Mouse (Mus musculus) intestine, postnatal 0 days (tissue): ENCODE data around the gene Bglap2. TPM values are rescaled to one million over a fixed set of nuclear protein-coding genes. Genes with fewer than 3 reads are reported as not detected.
A peak's percentile ranks its signal among the peaks of the same experiment; 100 is the strongest.
"Not testable (repeated sequence)": the region's sequence is repeated elsewhere in the genome, so short reads cannot be mapped to it uniquely, and the experiment has no call there.

Experiments
- ATAC-seq: fragments of 200-750 bp; cut with Nextera tagmentation; 2 replicates; pipeline ENCODE4 v1.8.0; 2017; ENCODE audit warnings: mild to moderate bottlenecking, moderate TSS enrichment, moderate library complexity
- H3K27ac ChIP-seq: fragments of 300-500 bp; sonication (generic); 2 replicates; pipeline ENCODE4 v1.5.1; 2014; ENCODE audit warnings: mild to moderate bottlenecking, low read depth, low read length, moderate library complexity
- H3K27me3 ChIP-seq: fragments of 300-500 bp; sonication (generic); replicated peaks from 2 replicates; pipeline ENCODE4 v1.6.1; 2014; ENCODE audit warnings: low read length, mixed read lengths; ENCODE audit not compliant: control insufficient read depth, insufficient read depth
- H3K36me3 ChIP-seq: fragments of 300-500 bp; sonication (generic); 2 replicates; pipeline ENCODE4 v1.6.1; 2014; ENCODE audit warnings: mild to moderate bottlenecking, moderate library complexity; ENCODE audit not compliant: control insufficient read depth, insufficient read depth
- H3K4me1 ChIP-seq: fragments of 300-500 bp; sonication (generic); replicated peaks from 2 replicates; pipeline ENCODE4 v1.6.1; 2014; ENCODE audit warnings: antibody characterized with exemption, low read length, mixed read lengths; ENCODE audit not compliant: control insufficient read depth, insufficient read depth
- H3K4me2 ChIP-seq: fragments of 300-500 bp; sonication (generic); replicated peaks from 2 replicates; pipeline ENCODE4 v1.6.1; 2014; ENCODE audit warnings: low read depth, mild to moderate bottlenecking, moderate library complexity
- H3K4me3 ChIP-seq: fragments of 300-500 bp; sonication (generic); 2 replicates; pipeline ENCODE4 v1.5.1; 2014; ENCODE audit warnings: low read depth, low read length
- H3K9ac ChIP-seq: fragments of 300-500 bp; sonication (generic); 2 replicates; pipeline ENCODE4 v1.6.1; 2014; ENCODE audit warnings: mild to moderate bottlenecking, low read depth, low read length
- H3K9me3 ChIP-seq: fragments of 300-500 bp; sonication (generic); 2 replicates; pipeline ENCODE4 v1.6.1; 2016; ENCODE audit warnings: mixed run types; ENCODE audit not compliant: control insufficient read depth
- CTCF ChIP-seq: sonication (generic); IDR thresholded peaks from 2 replicates; pipeline ENCODE4 v1.5.1; 2016; ENCODE audit warnings: low read depth, mild to moderate bottlenecking, control low read depth, antibody characterized with exemption, moderate library complexity
- WGBS: fragments of 180-500 bp; shearing (Covaris S2); extraction: QIAGEN DNeasy Blood & Tissue Kit; methylation state at CpG from one replicate; pipeline ENCODE4 v1.1.7; 2014; 5-methylcytosine and 5-hydroxymethylcytosine counted together
- polyA plus RNA-seq: library from polyadenylated mRNA; unstranded; fragments of >200 nt; fragmentation: Nextera tagmentation; extraction: Ambion mirVana; gene quantifications from 2 replicates; pipeline ENCODE4 v1.2.1, GENCODE M21; 2015

The Bglap2 gene
- polyA plus RNA-seq, 1 experiment from 2014 or later, result not detected

DNA sequence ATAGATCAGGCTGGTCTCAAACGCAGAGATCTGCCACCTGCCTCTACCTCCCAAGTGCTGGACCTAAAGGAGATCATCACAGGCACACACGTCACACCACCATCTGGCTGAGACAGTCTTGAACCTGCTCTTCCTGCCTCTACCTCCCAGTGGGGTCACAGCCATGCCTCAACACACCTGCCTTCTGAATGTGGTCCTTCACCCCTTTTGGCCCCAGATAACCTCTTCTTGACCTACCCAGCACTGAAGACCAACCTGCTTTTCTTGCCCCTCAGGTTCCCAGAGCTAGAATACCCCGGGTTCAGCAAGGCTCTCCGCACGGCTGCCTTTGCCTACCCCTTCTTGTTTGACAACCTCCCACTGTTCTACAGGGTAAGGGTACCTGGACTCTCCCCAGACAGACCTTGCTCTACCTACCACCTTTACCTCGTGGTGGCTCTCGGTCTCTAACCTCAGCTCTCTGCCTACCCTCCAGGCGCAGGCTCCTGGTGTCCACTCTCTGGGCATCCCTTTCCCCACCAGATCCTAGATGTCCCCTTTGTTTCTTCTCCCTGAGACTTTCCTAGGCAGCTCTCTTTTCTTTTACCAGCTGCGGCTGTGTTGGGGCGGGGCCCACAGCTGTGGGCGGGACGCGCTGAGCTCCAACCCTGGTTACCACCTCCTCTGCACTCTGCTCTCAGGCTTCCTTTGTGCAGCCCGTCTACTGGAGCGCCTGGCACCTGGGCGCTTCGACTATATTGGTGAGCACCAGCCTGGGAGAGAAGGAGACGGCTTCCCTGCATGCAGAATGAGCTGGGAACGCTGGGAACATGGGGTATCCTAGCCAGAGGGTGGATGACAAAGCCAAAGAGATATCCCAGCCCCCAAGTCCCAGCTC is 2.5 kb downstream of the Bglap2 start:
- H3K27me3 ChIP-seq, H3K4me1 ChIP-seq, H3K27ac ChIP-seq, H3K36me3 ChIP-seq, H3K4me3 ChIP-seq, H3K9ac ChIP-seq, H3K9me3 ChIP-seq: not testable (repeated sequence)
- WGBS, result 10% methylated on average over 16 of the region's 19 CpGs
- H3K4me2 ChIP-seq, result peak overlapping the region; percentile 44
- peak; percentile 77 for ATAC-seq

DNA sequence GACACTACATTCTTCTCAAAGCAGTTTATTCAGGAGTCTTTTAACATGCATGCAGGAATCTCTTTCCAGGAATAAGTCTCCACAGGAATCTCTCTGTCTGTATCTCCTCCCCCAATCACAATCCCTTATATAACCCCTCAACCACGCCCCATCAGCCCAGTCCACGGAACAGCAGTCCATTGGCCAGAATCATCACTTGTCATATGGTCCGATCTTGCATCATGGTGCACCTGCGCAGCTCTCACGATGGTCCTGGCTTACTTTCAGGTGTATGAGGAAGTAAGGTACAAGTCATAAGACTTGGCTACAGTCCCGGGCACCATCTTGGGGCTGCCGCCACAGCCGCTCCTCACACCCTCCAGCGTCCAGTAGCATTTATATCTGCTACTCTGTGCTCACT is 5.9 kb downstream of the Bglap2 start, which contains the start of gene Bglap3:
TSS of gene Bglap3 (minus strand) at position 101 of the 400 bp plus-strand sequence.
- not testable (repeated sequence) for H3K27me3 ChIP-seq, H3K4me2 ChIP-seq, H3K4me3 ChIP-seq, H3K4me1 ChIP-seq, H3K9me3 ChIP-seq, ATAC-seq, H3K9ac ChIP-seq, H3K36me3 ChIP-seq, H3K27ac ChIP-seq
- 88% methylated on average over 9 of the region's 9 CpGs for whole genome bisulfite sequencing

DNA sequence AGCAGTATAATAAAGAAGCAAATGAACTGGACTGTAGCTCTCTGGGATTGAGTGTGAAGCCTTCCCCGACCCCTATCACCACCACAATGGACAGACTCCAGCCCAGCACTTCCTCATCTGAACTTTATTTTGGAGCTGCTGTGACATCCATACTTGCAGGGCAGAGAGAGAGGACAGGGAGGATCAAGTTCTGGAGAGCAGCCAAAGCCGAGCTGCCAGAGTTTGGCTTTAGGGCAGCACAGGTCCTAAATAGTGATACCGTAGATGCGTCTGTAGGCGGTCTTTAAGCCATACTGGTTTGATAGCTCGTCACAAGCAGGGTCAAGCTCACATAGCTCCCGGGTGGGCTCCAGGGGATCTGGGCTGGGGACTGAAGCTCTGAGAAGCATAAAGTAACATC is 10.0 kb downstream of the Bglap2 start:
- H3K9ac ChIP-seq, H3K36me3 ChIP-seq, H3K4me2 ChIP-seq, ATAC-seq, H3K27ac ChIP-seq, H3K9me3 ChIP-seq, H3K4me3 ChIP-seq, H3K4me1 ChIP-seq: not testable (repeated sequence)
- peaks cover 21% of the 10 kb centered on the region for H3K27me3 ChIP-seq
- 87% methylated on average over 7 of the region's 7 CpGs for WGBS

DNA sequence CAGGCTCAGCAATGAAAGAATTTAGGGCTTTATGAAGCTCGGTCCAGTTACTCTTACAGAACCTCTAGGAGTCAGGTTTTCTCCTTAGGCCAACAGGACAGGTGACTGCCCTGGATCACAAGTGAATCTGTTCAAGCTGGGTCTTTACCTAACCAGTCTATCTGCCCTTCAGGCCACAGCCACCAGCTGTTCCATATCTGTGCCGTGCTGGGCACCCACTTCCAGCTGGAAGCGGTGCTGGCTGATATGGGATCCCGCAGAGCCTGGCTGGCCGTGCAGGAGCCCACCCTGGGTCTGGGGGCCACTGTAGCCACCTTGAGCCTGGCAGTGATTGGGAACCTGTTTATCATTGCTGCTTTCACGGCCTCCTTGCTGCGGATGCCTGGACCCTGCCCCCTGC is 11.0 kb downstream of the Bglap2 start:
- 42% methylated on average over 3 of the region's 7 CpGs for WGBS
- H3K4me1 ChIP-seq, H3K27ac ChIP-seq, H3K9me3 ChIP-seq, ATAC-seq, H3K9ac ChIP-seq, H3K4me3 ChIP-seq, H3K36me3 ChIP-seq: not testable (repeated sequence)
- Histone ChIP-seq H3K4me2 (peak overlapping the region; percentile 48; the same call in 1 of the 2 replicates), H3K27me3 (peaks cover 21% of the 10 kb centered on the region)

DNA sequence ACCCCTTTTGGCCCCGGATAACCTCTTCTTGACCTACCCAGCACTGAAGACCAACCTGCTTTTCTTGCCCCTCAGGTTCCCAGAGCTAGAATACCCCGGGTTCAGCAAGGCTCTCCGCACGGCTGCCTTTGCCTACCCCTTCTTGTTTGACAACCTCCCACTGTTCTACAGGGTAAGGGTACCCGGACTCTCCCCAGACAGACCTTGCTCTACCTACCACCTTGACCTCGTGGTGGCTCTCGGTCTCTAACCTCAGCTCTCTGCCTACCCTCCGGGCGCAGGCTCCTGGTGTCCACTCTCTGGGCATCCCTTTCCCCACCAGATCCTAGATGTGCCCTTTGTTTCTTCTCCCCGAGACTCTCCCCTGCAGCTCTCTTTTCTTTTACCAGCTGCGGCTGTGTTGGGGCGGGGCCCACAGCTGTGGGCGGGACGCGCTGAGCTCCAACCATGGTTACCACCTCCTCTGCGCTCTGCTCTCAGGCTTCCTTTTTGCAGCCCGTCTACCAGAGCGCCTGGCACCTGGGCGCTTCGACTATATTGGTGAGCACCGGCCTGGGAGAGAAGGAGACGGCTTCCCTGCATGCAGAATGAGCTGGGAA is 11.6 kb downstream of the Bglap2 start:
- H3K27ac ChIP-seq, H3K9ac ChIP-seq, H3K9me3 ChIP-seq, H3K36me3 ChIP-seq, H3K4me3 ChIP-seq, H3K4me1 ChIP-seq: not testable (repeated sequence)
- peak; percentile 56 for ATAC-seq
- 6% methylated on average over 19 of the region's 22 CpGs for WGBS
- Histone ChIP-seq H3K4me2 (peak overlapping the region; percentile 48), H3K27me3 (peaks cover 21% of the 10 kb centered on the region)

DNA sequence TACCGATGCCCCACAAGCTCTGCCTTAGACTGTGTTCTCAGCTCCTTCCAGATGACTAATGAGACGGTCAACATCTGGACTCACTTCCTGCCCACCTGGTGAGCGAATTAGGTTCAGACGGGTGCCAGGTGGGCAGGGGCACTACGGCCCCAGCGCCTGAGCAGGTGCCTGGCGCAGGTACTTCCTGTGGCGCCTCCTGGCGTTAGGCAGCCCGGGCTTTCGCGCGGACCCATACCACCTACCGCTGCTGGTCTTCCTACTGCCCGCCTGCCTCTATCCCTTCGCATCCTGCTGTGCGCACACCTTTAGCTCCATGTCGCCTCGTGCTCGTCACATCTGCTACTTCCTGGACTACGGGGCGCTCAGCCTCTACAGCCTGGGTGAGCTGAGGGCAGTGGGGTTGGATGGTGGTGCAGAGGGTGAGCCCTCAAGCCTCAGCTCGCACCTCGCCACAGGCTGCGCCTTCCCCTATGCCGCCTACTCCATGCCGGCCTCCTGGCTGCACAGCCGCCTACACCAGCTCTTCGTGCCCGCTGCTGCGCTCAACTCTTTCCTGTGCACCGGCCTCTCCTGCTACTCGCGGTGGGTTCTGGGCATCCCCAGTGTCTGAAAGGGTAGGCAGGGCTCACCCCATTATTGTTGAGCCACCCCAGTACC is 12.7 kb downstream of the Bglap2 start:
- Histone ChIP-seq H3K9ac (no peak overlapping the region), H3K4me2 (no peak overlapping the region), H3K27ac (no peak overlapping the region), H3K36me3 (peaks cover 18% of the 10 kb centered on the region), H3K4me3 (no peak overlapping the region), H3K4me1 (no peaks in the 10 kb centered on the region), H3K27me3 (peaks cover 21% of the 10 kb centered on the region), H3K9me3 (0 out of 2 replicates have a peak, but pooled peaks cover 5% of the 10 kb centered on the region)
- ATAC-seq, result no peak
- peak; percentile 12; the same call in 1 of the 2 replicates for TF ChIP-seq CTCF
- 51% methylated on average over 34 of the region's 34 CpGs for WGBS
